Mouse (Mus musculus): Measurements from ENCODE around the gene Eif4g1.
"Not testable (repeated sequence)": the region's sequence is repeated elsewhere in the genome, so short reads cannot be mapped to it uniquely, and the experiment has no call there.

The Eif4g1 gene

GRCm38 (mm10) chr16:20668013-20668412, at the start of gene Eif4g1:
Gene Eif4g1, plus strand, starts transcription at chr16:20668313.
- not testable (repeated sequence) for DNase-seq (ENCODE audit: low spot score in 2 of 2)

- peak in 1 of 2 experiments; percentile 25 for DNase-seq (ENCODE audit: low spot score in 2 of 2)
Observed at GRCm38 (mm10) chr16:20619541-20620398, 48.3 kb upstream of the Eif4g1 start.

DNA sequence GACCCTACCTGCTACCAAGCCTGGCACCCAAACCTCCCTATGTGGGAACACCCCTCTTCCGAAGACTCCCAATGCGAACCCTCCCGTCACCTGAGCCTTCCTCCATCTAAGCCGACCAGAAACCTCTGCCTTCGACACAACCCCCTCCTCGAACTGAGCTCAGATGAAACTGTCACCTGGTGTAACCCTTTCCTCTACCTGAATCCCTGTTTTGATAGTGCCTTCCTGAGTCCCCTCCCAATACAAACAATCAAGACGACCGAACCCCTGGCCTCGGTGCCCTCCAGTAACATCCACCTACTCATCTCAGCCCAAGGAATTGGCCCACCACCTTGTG, 47.7 kb upstream of the Eif4g1 start:
- no peak for DNase-seq (ENCODE audit: low spot score in 2 of 2)

DNA sequence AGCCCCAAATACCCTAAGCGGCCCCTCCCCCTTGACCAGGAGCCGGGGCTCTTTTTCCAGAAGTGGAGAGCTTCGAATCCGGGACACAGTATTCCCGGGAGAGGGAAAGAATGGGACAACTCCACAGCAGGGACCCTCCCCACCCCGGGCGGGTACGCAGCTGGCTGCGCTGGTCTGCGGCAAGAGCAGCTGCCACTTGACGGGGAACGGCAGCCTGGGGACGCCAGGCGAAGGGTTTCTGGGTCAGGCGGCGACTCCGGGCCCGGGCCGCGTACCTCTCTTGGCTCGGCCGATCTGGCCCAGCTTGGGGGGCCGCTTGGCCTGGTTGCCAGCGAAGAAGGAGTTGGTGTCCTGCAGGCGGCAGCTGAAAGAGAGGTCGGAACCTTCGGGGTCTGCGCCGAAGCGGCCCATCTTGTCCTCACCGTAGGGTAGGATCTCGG, 47.3 kb upstream of the Eif4g1 start:
- DNase-seq (ENCODE audit: low spot score in 2 of 2): no peak

DNA sequence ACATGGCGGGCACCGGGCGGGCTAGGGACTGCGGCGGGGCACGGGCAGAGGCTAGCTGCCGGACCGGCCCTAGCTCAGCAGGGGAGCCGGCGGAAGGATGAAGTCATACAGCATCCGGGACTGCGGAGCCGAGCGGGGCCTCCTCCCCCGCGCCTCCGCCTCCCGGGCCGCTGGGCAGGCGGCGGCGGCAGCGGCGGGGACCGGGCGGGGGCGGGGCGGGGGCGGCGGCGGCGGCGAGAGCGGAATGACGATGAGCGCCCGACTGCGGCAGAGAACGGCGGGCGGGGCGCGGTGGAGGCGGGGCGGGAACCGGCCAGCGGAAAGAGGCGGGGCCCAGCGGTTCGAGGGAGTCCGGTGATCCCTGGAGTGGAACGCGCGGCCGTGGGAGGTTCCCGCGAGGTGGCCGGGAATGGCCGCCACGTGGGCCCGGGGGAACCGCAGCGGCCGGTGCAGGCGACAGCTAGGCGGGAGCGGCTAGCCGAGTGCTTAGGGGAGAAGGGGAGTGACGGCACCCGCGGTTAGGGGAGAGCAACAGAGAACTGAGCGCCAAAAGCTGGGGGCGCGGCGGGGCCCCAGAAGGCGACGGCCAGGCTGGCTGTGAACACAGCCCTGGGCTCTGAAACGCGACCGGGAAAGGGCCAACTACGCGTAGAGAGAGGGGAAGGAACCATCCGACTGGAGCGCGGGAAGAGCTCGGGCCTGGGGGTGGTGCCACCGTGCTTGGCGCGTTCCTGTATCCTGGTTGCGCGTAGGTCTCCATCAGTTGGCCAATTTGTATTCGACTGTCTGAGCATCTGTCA, 46.7 kb upstream of the Eif4g1 start, which contains the start of gene Camk2n2:
TSS of gene Camk2n2 (minus strand) at position 97 of the 800 bp plus-strand sequence.
- DNase-seq (ENCODE audit: low spot score in 2 of 2): peak; percentile 49 to 60

DNA sequence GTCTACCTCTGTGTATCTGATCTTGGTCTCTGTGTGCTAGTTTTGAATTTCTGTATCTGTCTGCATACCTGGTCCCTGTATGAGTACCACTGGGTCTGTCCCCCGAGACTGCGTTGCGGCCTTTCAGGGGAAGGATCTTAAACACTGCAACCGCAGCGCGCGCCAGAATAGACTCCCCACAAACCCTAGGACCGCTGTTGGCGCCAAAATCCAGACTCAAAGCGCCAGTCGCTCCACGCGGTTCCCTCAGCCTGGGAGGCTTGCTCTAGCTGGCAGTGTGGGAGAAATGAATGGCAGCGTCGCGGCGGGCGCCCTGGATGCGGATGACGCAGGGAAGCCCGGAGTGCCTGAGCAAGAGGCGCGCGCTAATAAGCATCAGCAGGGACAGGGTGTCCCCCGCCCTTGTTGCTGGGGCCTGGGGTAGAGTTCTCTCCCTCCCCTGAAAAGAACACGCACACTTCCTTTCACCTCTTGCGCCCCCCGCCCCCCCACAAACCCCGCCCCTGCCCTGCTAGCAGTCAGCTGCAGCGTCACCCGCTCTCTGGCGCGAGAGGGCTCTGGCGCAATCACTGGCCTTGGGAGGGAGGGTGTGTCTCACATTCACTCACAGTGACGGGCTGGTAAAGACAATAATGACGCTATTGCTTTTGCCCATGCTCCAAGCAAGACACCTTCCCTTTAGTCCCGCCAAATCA, 46.0 kb upstream of the Eif4g1 start:
- DNase-seq (ENCODE audit: low spot score in 2 of 2): peak; percentile 28 to 49

DNA sequence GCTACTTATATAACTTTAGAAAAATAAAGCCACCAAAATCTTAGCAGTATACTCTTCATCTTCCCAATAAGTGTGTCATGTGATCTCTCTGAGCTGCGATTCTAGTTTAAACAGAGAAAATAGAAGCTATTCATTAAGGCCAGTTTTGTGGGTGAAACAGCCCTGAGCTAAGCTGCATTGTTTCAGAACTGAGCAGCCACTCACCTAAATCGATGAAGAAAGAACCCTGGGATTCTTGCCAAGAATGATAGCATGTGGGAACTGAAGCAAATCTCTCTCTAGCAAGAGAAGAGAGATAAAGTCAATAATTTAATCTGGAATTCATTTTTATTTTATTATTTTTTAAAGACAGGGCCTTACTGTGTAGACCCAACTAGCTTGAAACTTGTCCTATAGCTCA, 44.9 kb upstream of the Eif4g1 start:
- no peak for DNase-seq (ENCODE audit: low spot score in 2 of 2)

DNA sequence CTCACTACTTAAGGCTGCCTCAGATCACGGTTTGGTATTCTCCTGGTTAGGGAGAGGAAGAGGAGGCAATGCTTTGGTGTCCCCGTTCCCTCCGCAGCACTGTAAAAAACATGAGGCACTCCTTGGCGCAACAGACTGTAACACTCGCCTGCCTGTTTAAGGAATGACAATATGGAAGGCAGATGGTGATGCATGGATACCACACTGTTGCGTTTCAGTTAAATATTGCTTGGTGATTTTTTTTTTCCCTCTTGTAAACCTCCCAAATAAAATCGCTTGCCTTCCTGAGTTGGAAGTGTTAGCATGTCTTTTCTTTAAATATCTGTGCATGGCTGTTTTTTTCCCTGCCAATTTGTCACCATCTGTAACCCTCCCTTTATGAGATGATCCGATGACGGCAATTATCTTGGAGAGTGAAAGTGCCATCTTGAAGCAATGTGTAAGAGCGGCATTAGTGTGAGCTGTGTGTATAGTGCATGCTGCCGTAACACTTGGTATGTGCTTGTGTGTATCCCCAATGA, 39.2 kb upstream of the Eif4g1 start:
- no peak for DNase-seq (ENCODE audit: low spot score in 2 of 2)

DNA sequence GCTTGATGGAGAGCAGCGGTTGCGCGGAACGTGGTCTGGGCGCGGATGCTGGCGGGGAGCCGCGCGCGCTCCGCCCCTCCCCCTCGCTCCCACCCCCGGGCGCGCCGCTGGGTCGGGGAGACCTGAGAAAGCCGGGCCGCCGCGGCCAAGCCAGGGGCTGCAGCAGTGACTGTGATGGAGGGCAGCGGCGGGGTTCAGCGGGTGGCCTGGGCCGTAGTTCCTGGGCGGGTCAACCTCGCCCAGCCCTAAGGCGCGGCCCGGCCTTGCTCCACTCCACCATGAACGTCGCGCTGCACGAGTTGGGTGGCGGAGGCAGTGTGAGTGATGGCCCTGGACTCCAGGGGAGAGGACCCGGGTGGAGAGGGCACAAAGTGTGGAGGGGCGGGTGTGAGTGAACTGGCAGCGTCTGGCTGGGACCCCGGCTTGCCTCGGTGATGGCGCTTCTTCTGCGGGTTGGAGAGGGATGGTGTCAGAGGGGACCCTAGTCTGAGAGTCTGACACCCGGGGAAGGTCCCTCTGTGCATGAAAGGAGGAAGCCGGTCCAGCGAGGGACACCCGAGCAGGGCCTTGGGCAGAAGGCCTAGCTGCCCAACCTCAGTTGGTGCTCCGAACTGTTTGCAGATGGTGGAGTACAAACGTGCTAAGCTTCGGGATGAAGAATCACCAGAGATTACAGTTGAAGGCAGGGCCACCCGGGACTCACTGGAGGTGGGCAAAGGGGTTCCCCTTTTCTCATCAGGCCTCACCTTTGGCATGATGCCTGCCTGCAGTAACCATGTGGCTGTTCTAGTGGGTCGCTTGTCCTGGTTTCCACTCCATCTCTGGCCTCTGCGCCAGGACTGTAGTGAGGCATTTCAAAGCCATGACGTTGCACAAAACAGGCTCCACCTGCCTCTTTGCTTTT, 38.1 kb upstream of the Eif4g1 start, which contains the start of gene Ece2:
TSS of gene Ece2 (plus strand) at position 98 of the 904 bp plus-strand sequence.
- peak in 1 of 2 experiments; percentile 10 for DNase-seq (ENCODE audit: low spot score in 2 of 2)

DNA sequence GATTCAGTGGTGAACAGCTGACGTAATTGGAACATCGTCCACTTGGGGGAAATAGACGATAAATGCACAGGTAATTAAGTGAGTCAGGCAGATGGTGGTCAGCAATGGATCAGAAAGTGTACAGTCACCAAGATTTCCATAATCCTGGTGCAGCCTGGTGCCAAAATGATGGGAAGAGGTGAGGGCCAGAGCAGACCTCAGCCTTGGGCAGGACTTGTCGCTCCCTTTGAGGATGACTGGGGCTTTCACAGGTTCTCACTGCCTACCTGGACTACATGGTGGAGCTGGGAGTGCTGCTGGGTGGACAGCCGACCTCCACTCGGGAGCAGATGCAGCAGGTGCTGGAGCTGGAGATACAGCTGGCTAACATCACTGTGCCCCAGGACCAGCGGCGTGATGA, 30.7 kb upstream of the Eif4g1 start:
- no peak for DNase-seq (ENCODE audit: low spot score in 2 of 2)

- no peak for DNase-seq (ENCODE audit: low spot score in 2 of 2)
Observed at GRCm38 (mm10) chr16:20638367-20638766, 29.7 kb upstream of the Eif4g1 start.

GRCm38 (mm10) chr16:20642161-20642560, 26.0 kb upstream of the Eif4g1 start:
- peak; percentile 41 to 56 for DNase-seq (ENCODE audit: low spot score in 2 of 2)

DNA sequence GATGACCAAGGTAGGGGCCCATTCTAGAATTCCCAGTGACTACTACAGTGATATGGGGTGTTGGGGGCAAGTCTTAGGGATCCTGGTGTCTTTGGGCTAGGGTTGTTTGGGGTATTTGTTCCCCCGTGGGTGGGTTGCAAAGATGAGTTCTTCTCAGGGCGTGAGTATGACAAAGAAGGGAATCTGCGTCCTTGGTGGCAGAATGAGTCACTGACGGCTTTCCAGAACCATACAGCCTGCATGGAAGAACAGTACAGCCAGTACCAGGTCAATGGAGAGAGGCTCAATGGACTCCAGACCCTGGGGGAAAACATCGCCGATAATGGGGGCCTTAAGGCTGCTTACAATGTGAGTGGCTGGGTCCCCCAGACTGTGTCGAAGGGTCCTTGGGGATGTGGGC, 24.2 kb upstream of the Eif4g1 start:
- no peak for DNase-seq (ENCODE audit: low spot score in 2 of 2)

DNA sequence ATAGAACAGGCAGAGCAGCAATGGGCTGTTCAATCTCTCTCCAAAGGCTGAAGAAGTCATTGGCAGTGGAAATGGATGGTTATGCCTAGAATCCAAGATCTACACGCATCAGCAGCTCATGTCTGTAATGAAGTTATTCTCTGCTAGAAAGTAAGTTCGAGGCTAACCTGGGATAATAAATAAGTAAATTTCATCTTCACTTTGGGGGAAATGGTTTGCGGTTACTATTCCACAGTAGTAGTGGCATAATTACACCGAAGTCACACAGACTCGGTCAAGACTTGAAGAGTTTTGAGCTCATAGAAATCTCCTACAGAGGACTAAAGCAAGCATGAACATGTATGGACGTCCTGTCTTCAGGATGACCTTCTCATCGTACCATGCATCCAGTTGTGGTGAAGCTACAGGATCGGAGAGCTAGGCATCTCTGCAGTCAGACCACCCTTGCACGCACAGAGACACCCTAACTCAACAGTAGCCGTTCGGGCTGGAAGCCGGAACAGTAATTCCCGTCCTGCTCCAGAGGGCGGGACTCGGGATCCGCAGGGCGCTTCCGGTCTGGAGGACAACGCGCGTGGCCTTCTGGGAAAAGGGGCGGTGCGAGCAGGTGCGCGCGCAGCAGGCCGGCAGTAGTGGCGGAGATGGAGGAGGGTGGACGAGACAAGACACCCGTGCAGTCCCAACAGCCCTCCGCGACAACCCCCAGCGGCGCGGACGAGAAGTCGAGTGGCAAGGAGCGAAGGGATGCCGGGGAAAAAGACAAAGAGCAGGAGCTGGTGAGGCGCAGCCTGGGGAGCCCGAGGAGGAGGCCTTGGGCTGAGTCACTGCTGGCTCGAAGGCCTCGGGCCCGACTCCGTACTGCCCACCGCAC, 16.8 kb upstream of the Eif4g1 start, which contains the start of gene Psmd2:
TSS of gene Psmd2 (plus strand) at position 577 of the 871 bp plus-strand sequence.
- DNase-seq (ENCODE audit: low spot score in 2 of 2): peak; percentile 94 to 99

DNA sequence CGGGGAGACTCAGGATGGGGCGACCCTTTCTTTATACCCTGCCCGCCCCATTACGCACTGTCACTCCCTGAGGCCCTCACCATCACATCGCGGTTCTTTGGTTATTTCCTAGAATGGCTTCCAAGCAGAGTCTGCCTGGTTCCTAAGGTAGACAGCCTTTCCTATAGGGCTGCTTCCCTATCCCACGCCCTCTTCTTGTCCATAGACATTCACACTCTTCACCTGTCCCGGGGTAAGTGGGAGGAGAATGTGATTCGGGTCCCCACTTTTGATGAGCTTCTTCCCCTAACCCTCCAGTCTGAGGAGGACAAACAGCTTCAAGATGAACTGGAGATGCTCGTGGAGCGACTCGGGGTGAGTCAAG, 16.2 kb upstream of the Eif4g1 start:
- no peak for DNase-seq (ENCODE audit: low spot score in 2 of 2)

DNA sequence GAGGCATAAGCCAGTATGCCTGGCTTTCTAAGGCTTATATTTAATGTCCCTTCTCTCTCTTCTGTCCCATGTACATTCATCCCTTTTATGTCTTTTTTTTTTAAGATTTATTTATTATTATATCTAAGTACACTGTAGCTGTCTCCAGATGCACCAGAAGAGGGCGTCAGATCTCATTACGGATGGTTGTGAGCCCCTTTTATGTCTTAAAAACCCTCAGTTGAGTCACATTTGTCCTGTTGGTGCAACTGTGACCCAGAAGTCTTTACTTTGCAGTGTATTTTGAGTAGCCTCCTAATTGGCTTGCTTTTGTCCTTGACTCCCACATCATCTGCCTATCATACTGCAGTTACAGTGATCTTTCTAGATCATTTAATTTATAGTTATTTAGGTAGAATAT, 14.8 kb upstream of the Eif4g1 start:
- DNase-seq (ENCODE audit: low spot score in 2 of 2): no peak

DNA sequence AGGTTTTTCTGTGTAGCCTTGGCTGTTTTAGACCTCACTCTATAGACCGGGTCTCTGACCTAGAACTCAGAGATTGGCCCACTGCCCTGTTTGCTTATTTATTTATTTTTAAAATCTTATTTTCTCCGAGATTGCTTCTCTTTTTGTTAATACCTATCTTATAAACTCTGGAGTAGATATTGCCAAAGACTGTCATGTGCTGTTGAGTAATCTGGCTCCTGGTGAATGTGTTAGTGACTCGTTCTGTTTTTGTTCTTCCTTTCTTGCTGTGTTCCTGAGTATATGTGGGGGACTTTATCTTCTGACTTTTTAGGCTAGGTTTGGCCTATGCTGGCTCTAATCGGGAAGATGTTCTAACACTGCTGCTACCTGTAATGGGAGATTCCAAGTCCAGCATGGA, 10.5 kb upstream of the Eif4g1 start:
- DNase-seq (ENCODE audit: low spot score in 2 of 2): no peak

DNA sequence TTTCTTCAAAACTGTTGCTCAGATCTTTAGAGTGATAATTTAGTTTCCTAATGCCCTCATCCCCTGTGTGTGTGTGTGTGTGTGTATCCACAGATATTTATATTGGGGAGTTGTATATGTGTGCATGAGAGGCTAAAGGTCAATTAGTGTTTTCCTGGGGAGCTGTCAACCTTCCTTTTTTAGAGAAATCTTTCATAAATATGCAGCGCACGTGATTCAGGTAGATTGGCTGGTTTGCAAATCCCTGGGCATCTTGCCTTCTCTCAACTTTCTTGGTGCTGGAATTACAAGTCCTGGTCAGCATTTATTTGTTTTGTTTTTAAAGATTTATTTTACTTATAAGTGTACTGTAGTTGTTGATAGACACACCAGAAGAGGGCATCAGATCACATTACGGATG, 2.2 kb downstream of the Eif4g1 start:
- no peak for DNase-seq (ENCODE audit: low spot score in 2 of 2)

DNA sequence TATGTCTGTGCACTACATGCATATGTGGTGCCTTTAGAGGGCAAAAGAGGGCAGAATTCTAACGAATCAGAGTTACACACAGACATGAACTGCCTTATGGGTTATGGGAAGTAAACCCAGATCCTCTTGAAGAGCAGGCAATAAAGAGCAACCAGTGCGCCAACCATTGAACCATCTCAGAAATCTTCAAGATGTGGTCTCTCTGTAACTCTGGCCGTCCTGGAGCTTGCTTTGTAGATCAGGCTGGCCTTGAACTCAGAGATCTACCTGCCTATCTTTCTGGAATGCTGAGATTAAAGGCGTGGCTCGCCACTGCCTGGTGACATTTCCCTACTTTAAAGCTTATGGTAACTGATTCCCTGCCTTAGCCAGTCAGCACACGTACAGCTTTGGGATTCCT, 3.8 kb downstream of the Eif4g1 start:
- DNase-seq (ENCODE audit: low spot score in 2 of 2): no peak

GRCm38 (mm10) chr16:20672500-20672902, 4.4 kb downstream of the Eif4g1 start:
- peak; percentile 94 for DNase-seq (ENCODE audit: low spot score in 2 of 2)

Data from urinary bladder, adult 18-20 months (tissue).